Mouse (Mus musculus) fat pad, adult 2 months (tissue): ENCODE results near the gene Coro2a.

Experiments
- DNase-seq: peaks from one replicate; pipeline ENCODE4 v3.0.0-alpha.2; 2011; ENCODE audit warnings: low read depth, low spot score; ENCODE audit errors: extremely low read depth

Coro2a gene

GRCm38 (mm10) chr4:46489028-46489925 is 112.7 kb downstream of the Coro2a start, which contains the start of gene Nans:
Gene Nans (plus strand): TSS chr4:46489248.
- DNase-seq = peak; percentile 21

- no peak for DNase-seq
Observed at GRCm38 (mm10) chr4:46487348-46487747, 114.7 kb downstream of the Coro2a start.
